Mouse (Mus musculus): Measurements from ENCODE around the gene Ndufb2.

GRCm38 (mm10) chr6:39579552-39579951 is 12.8 kb upstream of the Ndufb2 start:
- no peak for TF ChIP-seq CTCF (IDR thresholded peaks at IDR 0.05; ENCODE audit: low read depth)
- TF ChIP-seq EP300 (optimal IDR thresholded peaks at IDR 0.05), result no peak
